Mouse (Mus musculus) limb, embryonic 10.5 days (tissue): ENCODE measurements around the gene Fam89a. TPM values are rescaled to one million over a fixed set of nuclear protein-coding genes. Genes with fewer than 3 reads are reported as not detected.

Source experiments
- DNase-seq: peaks from one replicate; pipeline ENCODE4 v3.0.0-alpha.2; 2017; ENCODE audit warnings: low spot score
- H3K27ac ChIP-seq: fragments of 300-500 bp; sonication (generic); 2 replicates; pipeline ENCODE4 v1.5.1; 2016; ENCODE audit warnings: mild to moderate bottlenecking
- H3K27me3 ChIP-seq: fragments of 300-500 bp; sonication (generic); 2 replicates; pipeline ENCODE4 v1.6.1; 2016; ENCODE audit warnings: low read depth, mild to moderate bottlenecking; ENCODE audit not compliant: poor library complexity, severe bottlenecking
- H3K36me3 ChIP-seq: fragments of 300-500 bp; sonication (generic); 2 replicates; pipeline ENCODE4 v1.6.1; 2016; ENCODE audit warnings: mild to moderate bottlenecking, moderate library complexity
- H3K4me1 ChIP-seq: fragments of 300-500 bp; sonication (generic); 2 replicates; pipeline ENCODE4 v1.6.1; 2016
- H3K4me3 ChIP-seq: fragments of 300-500 bp; sonication (generic); 2 replicates; pipeline ENCODE4 v1.5.1; 2016; ENCODE audit warnings: mild to moderate bottlenecking, moderate library complexity
- H3K9me3 ChIP-seq: fragments of 300-500 bp; sonication (generic); replicated peaks from 2 replicates; pipeline ENCODE4 v1.6.1; 2016; ENCODE audit warnings: mild to moderate bottlenecking
- WGBS: fragments of 180-500 bp; shearing (Covaris S2); methylation state at CpG from one replicate; pipeline ENCODE4 v1.1.7; 2016; 5-methylcytosine and 5-hydroxymethylcytosine counted together
- polyA plus RNA-seq: library from polyadenylated mRNA; unstranded; fragments of >200 nt; fragmentation: Nextera tagmentation; extraction: Ambion mirVana; gene quantifications from 2 replicates; pipeline ENCODE4 v1.2.1, GENCODE M21; 2016

The Fam89a gene
- polyA plus RNA-seq, 1 experiment from 2014 or later = 5.1 TPM

DNA sequence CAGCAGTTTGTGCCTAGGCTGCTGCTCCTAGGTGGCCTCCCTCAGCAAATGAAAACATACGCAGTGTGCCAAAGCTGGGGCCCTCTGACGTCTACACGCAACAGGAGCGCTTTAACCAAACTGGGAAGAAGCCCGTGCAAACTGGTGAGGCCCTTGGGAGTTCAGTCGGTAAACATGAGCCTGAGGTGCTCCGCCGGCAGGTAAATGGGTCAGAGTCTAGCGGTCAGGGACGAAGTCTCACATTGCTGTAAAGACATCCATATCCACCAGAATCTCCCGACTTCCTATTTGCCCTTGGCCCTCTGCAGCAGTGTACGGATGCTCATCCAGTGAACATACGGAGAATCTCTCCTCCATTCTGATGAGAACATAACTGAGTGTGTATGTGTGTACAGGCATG is 5.0 kb downstream of the Fam89a start:
- Histone ChIP-seq H3K4me1 (peaks cover 16% of the 10 kb centered on the region), H3K36me3 (peaks cover under 1% of the 10 kb centered on the region; the same call in 1 of the 2 replicates), H3K4me3 (no peak overlapping the region), H3K27ac (no peak overlapping the region), H3K27me3 (peaks cover 29% of the 10 kb centered on the region), H3K9me3 (no peaks in the 10 kb centered on the region)
- 75% methylated on average over 13 of the region's 13 CpGs for WGBS
- DNase-seq = no peak

DNA sequence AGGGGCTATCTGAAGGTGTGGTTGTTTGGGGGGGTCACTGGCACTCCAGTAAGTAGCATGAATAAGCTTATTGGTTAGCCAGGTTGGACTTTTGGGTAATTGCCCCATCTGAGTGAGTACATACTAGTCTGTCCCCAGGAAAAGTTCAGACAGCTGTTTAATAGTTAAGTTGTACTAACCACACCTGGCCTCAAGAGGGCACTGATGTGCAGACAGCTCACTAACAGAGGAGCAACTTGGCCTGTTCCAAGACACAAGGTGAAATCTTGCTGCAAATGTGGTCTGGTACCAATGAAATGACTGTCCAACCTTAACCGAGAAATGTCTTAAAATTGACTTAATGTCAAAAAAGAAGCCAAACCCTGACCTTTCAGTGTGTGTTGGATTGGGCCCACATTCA is 12.4 kb downstream of the Fam89a start:
- no peaks in the 10 kb centered on the region for H3K27me3 ChIP-seq
- H3K4me3 ChIP-seq = no peak overlapping the region
- H3K36me3 ChIP-seq = peaks cover 63% of the 10 kb centered on the region
- H3K4me1 ChIP-seq = no peaks in the 10 kb centered on the region
- H3K27ac ChIP-seq = no peak overlapping the region
- 86% methylated on average over 1 of the region's 1 CpGs for WGBS
- H3K9me3 ChIP-seq = no peaks in the 10 kb centered on the region
- DNase-seq = no peak

DNA sequence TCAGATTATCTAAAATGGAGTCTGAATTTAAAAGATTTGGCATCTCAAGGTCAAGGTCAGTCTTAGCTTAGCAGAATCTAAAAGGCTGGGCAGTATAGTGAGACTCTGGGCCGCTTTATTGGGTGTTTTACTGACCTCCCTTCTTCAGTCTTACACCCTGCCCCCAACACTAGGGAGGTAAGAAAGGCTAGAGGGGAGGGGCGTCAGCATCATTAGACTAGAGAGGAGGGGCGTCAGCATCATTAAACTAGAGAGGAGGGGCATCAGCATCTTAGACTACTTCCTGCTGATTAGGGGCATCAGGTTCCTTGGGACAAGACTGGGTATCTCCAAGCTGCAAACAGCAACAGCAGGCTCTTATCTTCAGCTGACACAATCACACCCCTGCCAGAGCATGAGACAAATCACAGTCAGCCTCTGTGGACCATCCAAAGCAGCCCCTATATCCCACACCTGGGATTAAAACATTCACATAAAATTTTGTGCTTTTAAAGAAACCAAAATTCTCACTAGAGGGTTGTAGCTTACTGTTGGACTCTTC is 16.2 kb downstream of the Fam89a start:
- DNase-seq = no peak
- Histone ChIP-seq H3K27ac (no peak overlapping the region), H3K4me3 (no peak overlapping the region), H3K27me3 (no peaks in the 10 kb centered on the region), H3K4me1 (no peaks in the 10 kb centered on the region), H3K36me3 (peaks cover 88% of the 10 kb centered on the region), H3K9me3 (no peaks in the 10 kb centered on the region)
- 53% methylated on average over 3 of the region's 3 CpGs for WGBS

GRCm38 (mm10) chr8:124732828-124733227 is 18.8 kb downstream of the Fam89a start:
- Histone ChIP-seq H3K4me3 (no peak overlapping the region), H3K9me3 (no peaks in the 10 kb centered on the region), H3K27me3 (no peaks in the 10 kb centered on the region), H3K4me1 (no peaks in the 10 kb centered on the region), H3K36me3 (peaks cover 93% of the 10 kb centered on the region), H3K27ac (no peak overlapping the region)
- no peak for DNase-seq
- WGBS = 94% methylated on average over 8 of the region's 8 CpGs

DNA sequence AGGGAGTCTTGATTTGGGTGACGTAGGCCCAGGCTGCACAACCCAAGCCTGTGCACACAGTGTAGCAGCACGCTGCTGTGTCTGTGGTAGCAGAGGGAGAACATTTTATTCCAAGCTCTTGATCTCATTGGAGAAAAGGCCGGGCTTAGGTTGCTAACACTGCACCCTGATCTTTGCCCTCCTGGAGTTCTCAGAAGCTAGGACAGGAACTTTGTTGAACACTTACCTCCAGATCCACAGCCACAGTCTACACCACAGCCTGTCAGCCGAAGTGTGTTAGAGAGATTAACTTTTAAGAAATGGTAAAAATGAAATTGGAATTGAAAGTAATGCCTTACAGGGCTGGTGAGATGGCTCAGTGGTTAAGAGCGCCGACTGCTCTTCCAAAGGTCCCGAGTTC is 27.3 kb downstream of the Fam89a start:
- Histone ChIP-seq H3K4me3 (no peak overlapping the region), H3K27me3 (no peaks in the 10 kb centered on the region), H3K36me3 (peaks cover 41% of the 10 kb centered on the region), H3K27ac (no peak overlapping the region), H3K4me1 (peaks cover 27% of the 10 kb centered on the region), H3K9me3 (no peaks in the 10 kb centered on the region)
- DNase-seq = no peak
- WGBS = 93% methylated on average over 7 of the region's 7 CpGs

DNA sequence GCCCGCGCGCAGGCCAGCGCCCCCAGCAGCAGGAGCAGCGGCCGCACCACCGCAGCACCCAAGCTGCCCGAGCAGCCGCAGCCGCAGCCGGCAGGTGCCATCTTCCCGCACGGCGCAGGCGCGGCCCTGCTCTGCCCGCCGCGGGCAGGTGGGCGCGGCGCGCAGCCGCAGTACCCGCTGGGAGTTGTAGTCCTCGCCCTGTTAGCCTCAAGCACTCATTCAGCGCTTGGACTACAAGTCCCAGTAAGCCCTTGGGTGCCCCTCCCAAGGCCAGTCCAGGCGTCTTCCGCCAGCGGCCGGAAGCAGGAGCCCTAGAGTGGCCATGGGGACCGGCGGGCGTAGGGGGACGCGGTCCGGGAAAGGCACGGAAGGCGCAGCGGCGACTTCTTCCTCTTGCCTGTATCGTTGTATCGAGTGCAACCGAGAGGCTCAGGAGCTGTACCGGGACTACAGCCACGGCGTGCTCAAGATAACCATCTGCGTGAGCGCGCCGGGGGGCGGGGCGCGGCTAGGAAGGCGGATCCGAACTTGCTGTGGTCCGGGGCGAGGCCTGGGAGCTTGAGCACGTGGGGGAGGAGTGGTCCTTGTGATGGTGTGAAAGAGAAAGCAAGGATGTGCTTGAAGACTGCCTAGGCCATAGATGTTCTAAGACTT is 29.6 kb downstream of the Fam89a start, which contains the start of the genes Ttc13 and Arv1:
Ttc13 (minus strand) TSS at position 122 of the 654 bp plus-strand sequence.
Arv1 (plus strand) TSS at position 278 of the 654 bp plus-strand sequence.
- Histone ChIP-seq H3K4me1 (peaks cover 27% of the 10 kb centered on the region), H3K27ac (peak within 1 kb of the TSS; percentile 86), H3K4me3 (peak within 1 kb of the TSS; percentile 98), H3K9me3 (no peaks in the 10 kb centered on the region), H3K27me3 (no peaks in the 10 kb centered on the region), H3K36me3 (peaks cover 26% of the 10 kb centered on the region)
- peak; percentile 93 for DNase-seq
- WGBS = under 1% methylated on average over 59 of the region's 59 CpGs

- H3K9me3 ChIP-seq = no peaks in the 10 kb centered on the region
- H3K4me1 ChIP-seq = peaks cover 27% of the 10 kb centered on the region
- H3K4me3 ChIP-seq = peak overlapping the region; percentile 98
- peak overlapping the region; percentile 86 for H3K27ac ChIP-seq
- DNase-seq = no peak
- WGBS = 3% methylated on average over 31 of the region's 31 CpGs
- H3K36me3 ChIP-seq = peaks cover 21% of the 10 kb centered on the region
- no peaks in the 10 kb centered on the region for H3K27me3 ChIP-seq
These were observed 30.4 kb downstream of the Fam89a start for GRCm38 (mm10) chr8:124720938-124721861.

- peaks cover 14% of the 10 kb centered on the region; the same call in 1 of the 2 replicates for H3K36me3 ChIP-seq
- no peaks in the 10 kb centered on the region for H3K9me3 ChIP-seq
- H3K4me1 ChIP-seq = peaks cover 27% of the 10 kb centered on the region
- no peaks in the 10 kb centered on the region for H3K27me3 ChIP-seq
- 86% methylated on average over 7 of the region's 7 CpGs for WGBS
- H3K27ac ChIP-seq = no peak overlapping the region
- H3K4me3 ChIP-seq = no peak overlapping the region
- DNase-seq = no peak
These were observed 31.5 kb downstream of the Fam89a start for GRCm38 (mm10) chr8:124720133-124720532.

GRCm38 (mm10) chr8:124715736-124716135 is 35.9 kb downstream of the Fam89a start:
- Histone ChIP-seq H3K4me1 (peaks cover 7% of the 10 kb centered on the region), H3K27ac (no peak overlapping the region), H3K9me3 (no peaks in the 10 kb centered on the region), H3K27me3 (no peaks in the 10 kb centered on the region), H3K36me3 (peaks cover 46% of the 10 kb centered on the region), H3K4me3 (no peak overlapping the region)
- 91% methylated on average over 8 of the region's 8 CpGs for WGBS
- no peak for DNase-seq

GRCm38 (mm10) chr8:124713207-124713606 is 38.4 kb downstream of the Fam89a start:
- Histone ChIP-seq H3K27me3 (no peaks in the 10 kb centered on the region), H3K4me1 (no peaks in the 10 kb centered on the region), H3K9me3 (no peaks in the 10 kb centered on the region), H3K36me3 (peaks cover 66% of the 10 kb centered on the region), H3K4me3 (no peak overlapping the region), H3K27ac (no peak overlapping the region)
- no peak for DNase-seq
- WGBS = 94% methylated on average over 6 of the region's 6 CpGs

DNA sequence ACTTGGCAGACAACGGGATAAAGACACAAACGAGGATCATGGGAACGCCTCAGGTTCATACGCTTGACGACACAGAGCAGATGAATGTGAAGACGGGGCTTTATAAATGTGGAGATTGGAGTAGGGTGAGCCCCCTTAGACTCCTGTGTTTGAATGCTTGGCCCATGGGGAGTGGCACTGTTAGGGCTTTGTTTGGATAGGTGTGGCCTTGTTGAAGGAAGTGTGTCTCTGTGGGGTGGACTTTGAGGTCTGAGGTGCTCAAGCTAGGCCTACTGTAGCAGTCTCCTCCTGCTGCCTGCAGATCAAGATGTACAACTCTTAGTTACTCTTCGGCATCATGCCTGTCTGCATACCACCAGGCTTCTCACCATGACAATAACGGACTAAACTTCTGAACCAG is 45.8 kb downstream of the Fam89a start:
- no peak for DNase-seq
- 93% methylated on average over 8 of the region's 8 CpGs for WGBS
- Histone ChIP-seq H3K4me3 (no peak overlapping the region), H3K27ac (no peak overlapping the region), H3K36me3 (peaks cover 77% of the 10 kb centered on the region), H3K27me3 (no peaks in the 10 kb centered on the region), H3K9me3 (no peaks in the 10 kb centered on the region), H3K4me1 (no peaks in the 10 kb centered on the region)

DNA sequence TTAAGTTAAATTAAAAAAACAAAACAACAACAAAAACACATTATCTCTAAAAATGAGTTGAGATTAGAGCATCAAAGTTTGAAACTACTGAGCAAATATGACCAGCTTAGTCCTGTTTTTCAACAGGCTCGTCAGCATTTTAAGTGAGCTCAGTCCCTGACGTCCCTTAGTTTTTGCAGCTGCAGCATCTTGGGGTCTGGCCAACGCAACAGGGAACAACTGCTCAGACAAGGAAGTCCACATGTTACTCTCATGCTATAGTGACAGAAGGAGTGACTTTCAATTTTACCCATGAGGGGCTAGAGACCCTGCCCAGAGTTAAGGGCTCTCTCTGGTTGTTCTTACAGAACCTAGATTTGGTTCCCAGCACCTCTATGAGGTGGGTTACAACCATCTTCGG is 47.3 kb downstream of the Fam89a start:
- H3K9me3 ChIP-seq = no peaks in the 10 kb centered on the region
- peaks cover 79% of the 10 kb centered on the region for H3K36me3 ChIP-seq
- H3K27ac ChIP-seq = no peak overlapping the region
- no peak for DNase-seq
- H3K4me3 ChIP-seq = no peak overlapping the region
- 94% methylated on average over 4 of the region's 4 CpGs for WGBS
- H3K4me1 ChIP-seq = no peaks in the 10 kb centered on the region
- no peaks in the 10 kb centered on the region for H3K27me3 ChIP-seq

DNA sequence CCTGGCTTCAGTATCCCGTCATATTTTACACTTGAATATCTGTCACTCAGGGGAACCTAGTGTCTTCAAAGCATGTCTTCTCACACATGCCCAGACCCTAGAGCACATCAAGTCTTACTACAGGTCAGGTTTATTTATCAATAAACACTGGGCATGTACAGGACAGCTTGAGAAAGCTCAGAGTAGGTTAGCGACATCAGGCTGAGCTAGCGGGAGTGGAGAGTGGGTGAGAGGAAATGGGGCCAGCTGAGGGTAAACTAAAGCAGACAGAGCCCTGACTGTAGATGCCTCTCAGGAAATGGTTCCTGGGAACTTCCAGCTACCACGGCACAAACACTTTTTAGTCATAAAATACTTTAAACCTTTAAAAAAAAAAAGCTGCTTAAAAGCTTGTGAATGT is 48.1 kb downstream of the Fam89a start:
- DNase-seq = no peak
- WGBS = 72% methylated on average over 4 of the region's 4 CpGs
- Histone ChIP-seq H3K27ac (no peak overlapping the region), H3K36me3 (peaks cover 77% of the 10 kb centered on the region), H3K4me3 (no peak overlapping the region), H3K9me3 (no peaks in the 10 kb centered on the region), H3K27me3 (no peaks in the 10 kb centered on the region), H3K4me1 (no peaks in the 10 kb centered on the region)
